Mouse (Mus musculus) erythroid progenitor cell, adult 5-6 weeks (primary cell): ENCODE data around the gene Hykk. TPM values are rescaled to one million over a fixed set of nuclear protein-coding genes. Genes with fewer than 3 reads are reported as not detected.

Source experiments
- ATAC-seq: replicated peaks from 2 replicates; pipeline ENCODE4 v1.8.0; 2016; ENCODE audit warnings: moderate number of reproducible peaks, mild to moderate bottlenecking, moderate TSS enrichment, inconsistent platforms; ENCODE audit not compliant: poor library complexity, low FRiP score, severe bottlenecking
- total RNA-seq, 2 experiments: library from RNA; stranded (forward) in 1 of 2; stranded (reverse) in 1 of 2; fragments of 150-400 nt in 1 of 2; fragments of 186-747, 209-891 nt in 1 of 2; gene quantifications; 2 replicates each; pipeline versions ENCODE4 v1.2.3 to v1.2.4; 2015 to 2017; ENCODE audit warnings: low replicate concordance in 2 of 2

Hykk gene
- total RNA-seq, 2 experiments from 2014 or later = 0.30 TPM; not detected in 1

- no peak for ATAC-seq
Observed at GRCm38 (mm10) chr9:54969972-54970637, 53.0 kb downstream of the Hykk start.

- ATAC-seq = no peak
Observed at GRCm38 (mm10) chr9:54980674-54981073, 63.6 kb downstream of the Hykk start, which contains the start of gene Chrna5. Gene Chrna5, plus strand, starts transcription at chr9:54980880.

GRCm38 (mm10) chr9:54981291-54982191 is 64.5 kb downstream of the Hykk start:
- ATAC-seq = no peak

GRCm38 (mm10) chr9:54982401-54982800 is 65.3 kb downstream of the Hykk start:
- no peak for ATAC-seq

GRCm38 (mm10) chr9:54990362-54990761 is 73.3 kb downstream of the Hykk start:
- no peak for ATAC-seq

GRCm38 (mm10) chr9:54994381-54994780 is 77.3 kb downstream of the Hykk start:
- ATAC-seq = no peak

- ATAC-seq = no peak
Observed at GRCm38 (mm10) chr9:54995645-54996044, 78.6 kb downstream of the Hykk start.

Other genes with a start within 250 kb of the Hykk start
- gene Dnaja4, start 218.4 kb upstream of the Hykk start, total RNA-seq (2015; ENCODE audit: low replicate concordance) = 52.8 and 59.1 TPM in 2 replicates
- gene Dnaja4, start 218.4 kb upstream of the Hykk start, total RNA-seq (2017; ENCODE audit: low replicate concordance) = 59.7 and 67.0 TPM in 2 replicates
- gene Wdr61, start 182.8 kb upstream of the Hykk start, total RNA-seq (2015; ENCODE audit: low replicate concordance) = 28.5 and 44.3 TPM in 2 replicates
- 23.5 and 35.9 TPM in 2 replicates for gene Wdr61, start 182.8 kb upstream of the Hykk start, total RNA-seq (2017; ENCODE audit: low replicate concordance)
- gene Crabp1, start 152.5 kb upstream of the Hykk start, total RNA-seq (2015; ENCODE audit: low replicate concordance) = not detected in 2 replicates
- gene Crabp1, start 152.5 kb upstream of the Hykk start, total RNA-seq (2017; ENCODE audit: low replicate concordance) = not detected in 2 replicates
- gene Ireb2, start 53.5 kb upstream of the Hykk start, total RNA-seq (2015; ENCODE audit: low replicate concordance) = 22.3 and 33.1 TPM in 2 replicates
- 29.8 and 34.7 TPM in 2 replicates for gene Ireb2, start 53.5 kb upstream of the Hykk start, total RNA-seq (2017; ENCODE audit: low replicate concordance)
- gene Psma4, start 33.5 kb downstream of the Hykk start, total RNA-seq (2015; ENCODE audit: low replicate concordance) = 93.1 and 102 TPM in 2 replicates
- 60.1 and 70.1 TPM in 2 replicates for gene Psma4, start 33.5 kb downstream of the Hykk start, total RNA-seq (2017; ENCODE audit: low replicate concordance)
- not detected in 2 replicates for gene AY074887, start 33.7 kb downstream of the Hykk start, total RNA-seq (2015; ENCODE audit: low replicate concordance)
- gene AY074887, start 33.7 kb downstream of the Hykk start, total RNA-seq (2017; ENCODE audit: low replicate concordance) = not detected in 2 replicates
- not detected in 2 replicates for gene Chrna5, start 63.6 kb downstream of the Hykk start, total RNA-seq (2015; ENCODE audit: low replicate concordance)
- not detected in 2 replicates for gene Chrna5, start 63.6 kb downstream of the Hykk start, total RNA-seq (2017; ENCODE audit: low replicate concordance)
- gene Chrna3, start 109.3 kb downstream of the Hykk start, total RNA-seq (2015; ENCODE audit: low replicate concordance) = not detected in 2 replicates
- not detected in 2 replicates for gene Chrna3, start 109.3 kb downstream of the Hykk start, total RNA-seq (2017; ENCODE audit: low replicate concordance)
- gene Chrnb4, start 131.5 kb downstream of the Hykk start, total RNA-seq (2015; ENCODE audit: low replicate concordance) = not detected in 2 replicates
- not detected in 2 replicates for gene Chrnb4, start 131.5 kb downstream of the Hykk start, total RNA-seq (2017; ENCODE audit: low replicate concordance)
- 10.5 and 12.6 TPM in 2 replicates for gene Ube2q2, start 231.6 kb downstream of the Hykk start, total RNA-seq (2015; ENCODE audit: low replicate concordance)
- gene Ube2q2, start 231.6 kb downstream of the Hykk start, total RNA-seq (2017; ENCODE audit: low replicate concordance) = 5.6 and 13.5 TPM in 2 replicates